Mouse (Mus musculus) heart, postnatal 36 days (tissue): ENCODE data around the gene Cers5. TPM values are rescaled to one million over a fixed set of nuclear protein-coding genes. Genes with fewer than 3 reads are reported as not detected.
A peak's percentile ranks its signal among the peaks of the same experiment; 100 is the strongest.

Experiments used
- DNase-seq, 2 experiments: peaks; one replicate each; pipeline ENCODE4 v3.0.0; 2021 to 2022
- intact Hi-C: fragments of 180-260 bp; cut with DNase I; formaldehyde crosslinking; loops from one replicate; pipeline ENCODE4 v1.15.1; 2025
- total RNA-seq, 2 experiments: library from RNA; stranded (reverse); gene quantifications; 2 replicates each; pipeline ENCODE4 v1.2.3; 2021

The Cers5 gene
- total RNA-seq, 2 experiments from 2014 or later = 17.6 to 18.0 TPM

DNA sequence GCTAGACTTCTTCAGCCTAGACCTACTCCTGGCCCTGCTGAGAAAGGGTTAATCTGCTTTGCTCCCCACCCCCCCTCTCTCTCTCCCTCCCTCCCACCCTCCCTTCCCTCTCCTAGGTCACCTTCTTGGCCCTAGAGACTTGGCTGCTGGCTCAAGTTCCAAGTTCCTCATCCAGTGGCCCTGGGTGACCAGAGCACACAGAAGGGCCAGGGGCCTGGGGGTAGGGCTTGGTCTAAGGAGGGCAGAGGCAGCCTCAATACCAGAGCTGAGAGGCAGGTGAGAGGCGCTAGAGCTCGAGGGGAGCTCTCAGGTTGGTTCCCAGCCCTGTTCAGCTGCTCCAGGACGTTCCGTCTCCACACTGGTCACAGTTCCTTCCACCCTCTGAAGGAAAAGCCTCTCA lies 81.8 kb downstream of the Cers5 start:
- DNase-seq = no peak
- intact Hi-C loops = no loop called here

DNA sequence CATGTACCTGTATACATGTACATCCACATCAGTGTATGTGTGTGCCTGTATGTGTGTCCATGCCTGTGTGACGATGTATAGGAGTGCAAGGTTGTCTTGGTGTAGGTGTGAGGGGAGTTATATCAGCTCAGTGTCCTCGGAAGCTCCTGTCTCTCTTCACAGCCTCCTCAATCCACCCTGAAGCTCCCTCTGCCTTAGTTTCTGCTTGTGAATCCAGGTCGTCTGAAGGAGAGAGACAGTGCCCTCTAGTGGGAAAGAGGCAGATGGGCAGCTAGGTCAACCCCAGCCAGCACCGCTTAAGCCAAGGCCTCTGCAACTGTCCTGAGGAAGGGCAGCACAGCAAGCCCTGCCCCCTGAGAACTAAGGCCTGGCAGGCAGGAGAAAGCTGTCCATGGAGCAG lies 84.0 kb downstream of the Cers5 start:
- DNase-seq = peak; percentile 54 to 55
- intact Hi-C loops = loop anchor here (1.0 to 2.0 kb wide), 2 partner anchors 92 to 192 kb away; no protein-coding TSS in a partner anchor

Other genes starting within 250 kb of the Cers5 start
- under 1 TPM; 0.31 to 0.33 TPM for gene Faim2, start 244.7 kb downstream of the Cers5 start, total RNA-seq
- not detected for gene Aqp2, start 193.8 kb downstream of the Cers5 start, total RNA-seq
- gene Aqp5, start 182.1 kb downstream of the Cers5 start, total RNA-seq = not detected
- not detected for gene Aqp6, start 171.5 kb downstream of the Cers5 start, total RNA-seq
- 1 to 10 TPM; 2.1 to 2.2 TPM for gene Racgap1, start 121.2 kb downstream of the Cers5 start, total RNA-seq
- gene Asic1, start 102.5 kb downstream of the Cers5 start, total RNA-seq = under 1 TPM; 0.22 to 0.35 TPM
- gene Smarcd1, start 70.8 kb downstream of the Cers5 start, total RNA-seq = 10 to 100 TPM; 18.7 to 22.1 TPM
- 1 to 10 TPM; 1.8 to 2.4 TPM for gene Gm17349, start 67.4 kb downstream of the Cers5 start, total RNA-seq
- gene Gpd1, start 55.4 kb downstream of the Cers5 start, total RNA-seq = 10 to 100 TPM; 61.0 to 62.5 TPM
- gene Cox14, start 47.3 kb downstream of the Cers5 start, total RNA-seq = 100 to 1,000 TPM; 218 to 222 TPM
- 10 to 100 TPM; 19.9 to 21.0 TPM for gene Lima1, start 102.6 kb upstream of the Cers5 start, total RNA-seq
- gene Fam186a, start 194.2 kb upstream of the Cers5 start, total RNA-seq = under 1 TPM; 0.05 to 0.06 TPM
- gene Larp4, start 197.2 kb upstream of the Cers5 start, total RNA-seq = 10 to 100 TPM; 47.1 to 60.2 TPM